Mouse (Mus musculus): ENCODE results near the gene Rhof. TPM values are rescaled to one million over a fixed set of nuclear protein-coding genes. Genes with fewer than 3 reads are reported as not detected.

The Rhof gene
- total RNA-seq, 2 experiments from 2014 or later: 1.5 to 2.1 TPM

GRCm38 (mm10) chr5:123149451-123150400 is 17.2 kb upstream of the Rhof start:
- ATAC-seq (replicated peaks; ENCODE audit: low FRiP score, poor library complexity, severe bottlenecking): peak; percentile 83

- ATAC-seq (replicated peaks; ENCODE audit: low FRiP score, poor library complexity, severe bottlenecking): no peak
Observed at GRCm38 (mm10) chr5:123148073-123148722, 15.7 kb upstream of the Rhof start.

- ATAC-seq (replicated peaks; ENCODE audit: low FRiP score, poor library complexity, severe bottlenecking): no peak
Observed at GRCm38 (mm10) chr5:123147569-123147968, 15.1 kb upstream of the Rhof start.

- no peak for ATAC-seq (replicated peaks; ENCODE audit: low FRiP score, poor library complexity, severe bottlenecking)
Observed at GRCm38 (mm10) chr5:123146357-123146756, 13.9 kb upstream of the Rhof start.

GRCm38 (mm10) chr5:123144746-123145590 is 12.5 kb upstream of the Rhof start:
- no peak for ATAC-seq (replicated peaks; ENCODE audit: low FRiP score, poor library complexity, severe bottlenecking)

DNA sequence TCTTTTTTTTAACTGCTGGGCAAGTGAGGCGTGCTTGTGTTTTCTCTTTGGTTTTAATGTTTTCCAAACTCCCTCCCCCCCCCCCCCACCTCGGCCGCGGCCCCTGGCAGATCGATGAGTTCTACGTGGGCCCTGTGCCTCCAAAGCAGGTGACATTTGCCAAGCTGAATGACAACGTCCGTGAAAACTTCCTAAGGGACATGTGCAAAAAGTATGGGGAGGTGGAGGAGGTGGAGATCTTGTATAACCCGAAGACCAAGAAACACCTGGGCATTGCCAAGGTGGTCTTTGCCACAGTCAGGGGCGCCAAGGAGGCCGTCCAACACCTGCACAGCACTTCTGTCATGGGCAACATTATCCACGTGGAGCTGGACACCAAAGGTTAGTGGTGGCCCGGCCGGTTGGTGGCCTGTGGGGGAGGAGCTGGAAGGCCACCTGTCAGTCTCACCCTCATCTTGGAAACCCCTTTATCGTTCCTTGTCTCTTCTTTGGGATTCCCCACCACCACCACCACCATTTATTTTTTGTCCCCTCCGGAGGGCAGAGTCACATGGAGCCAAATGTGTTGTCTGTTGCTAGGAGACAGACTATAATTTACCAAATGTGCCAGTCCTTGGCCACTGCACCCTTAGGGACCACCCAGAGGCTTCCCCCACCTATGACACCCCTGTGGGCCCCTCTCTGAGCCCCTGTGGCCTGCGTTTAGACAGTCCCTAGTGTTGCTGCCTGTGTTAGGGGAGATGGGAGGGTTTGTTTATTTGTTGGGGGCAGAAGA is 11.7 kb upstream of the Rhof start:
- no peak for ATAC-seq (replicated peaks; ENCODE audit: low FRiP score, poor library complexity, severe bottlenecking)

DNA sequence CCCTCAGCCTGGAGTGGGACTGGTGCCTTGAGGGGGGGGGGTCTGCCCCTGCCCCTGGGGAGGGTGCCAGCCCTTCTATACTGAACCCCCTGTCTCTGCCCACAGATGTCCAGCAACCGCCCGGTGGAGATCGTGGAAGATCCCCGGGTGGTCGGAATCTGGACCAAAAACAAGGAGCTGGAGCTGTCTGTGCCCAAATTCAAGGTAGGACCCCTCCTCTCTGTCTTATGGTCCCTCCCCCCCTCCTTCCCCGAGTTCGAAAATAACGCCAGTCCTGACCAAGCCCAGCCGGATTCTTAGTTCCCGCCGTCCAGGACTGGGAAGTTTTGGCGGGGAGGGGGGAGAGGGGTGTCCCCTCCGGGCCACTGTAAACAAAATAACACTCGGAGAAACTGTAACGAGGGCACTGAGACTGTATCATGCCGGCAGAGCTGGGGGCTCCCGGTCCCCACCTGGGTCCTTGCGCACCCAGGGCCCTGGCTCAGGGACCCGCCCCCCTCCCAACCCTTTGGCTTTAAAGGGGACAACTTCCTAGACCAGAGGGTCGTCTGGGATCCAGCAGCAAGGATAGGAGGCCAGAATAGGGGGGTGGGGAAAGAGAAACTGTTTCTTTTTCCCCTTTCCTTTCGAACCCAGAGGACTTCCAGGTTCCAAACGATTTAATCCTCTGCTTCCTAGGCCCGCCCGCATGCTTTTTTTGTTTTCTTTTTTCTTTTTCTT is 10.9 kb upstream of the Rhof start:
- no peak for ATAC-seq (replicated peaks; ENCODE audit: low FRiP score, poor library complexity, severe bottlenecking)

DNA sequence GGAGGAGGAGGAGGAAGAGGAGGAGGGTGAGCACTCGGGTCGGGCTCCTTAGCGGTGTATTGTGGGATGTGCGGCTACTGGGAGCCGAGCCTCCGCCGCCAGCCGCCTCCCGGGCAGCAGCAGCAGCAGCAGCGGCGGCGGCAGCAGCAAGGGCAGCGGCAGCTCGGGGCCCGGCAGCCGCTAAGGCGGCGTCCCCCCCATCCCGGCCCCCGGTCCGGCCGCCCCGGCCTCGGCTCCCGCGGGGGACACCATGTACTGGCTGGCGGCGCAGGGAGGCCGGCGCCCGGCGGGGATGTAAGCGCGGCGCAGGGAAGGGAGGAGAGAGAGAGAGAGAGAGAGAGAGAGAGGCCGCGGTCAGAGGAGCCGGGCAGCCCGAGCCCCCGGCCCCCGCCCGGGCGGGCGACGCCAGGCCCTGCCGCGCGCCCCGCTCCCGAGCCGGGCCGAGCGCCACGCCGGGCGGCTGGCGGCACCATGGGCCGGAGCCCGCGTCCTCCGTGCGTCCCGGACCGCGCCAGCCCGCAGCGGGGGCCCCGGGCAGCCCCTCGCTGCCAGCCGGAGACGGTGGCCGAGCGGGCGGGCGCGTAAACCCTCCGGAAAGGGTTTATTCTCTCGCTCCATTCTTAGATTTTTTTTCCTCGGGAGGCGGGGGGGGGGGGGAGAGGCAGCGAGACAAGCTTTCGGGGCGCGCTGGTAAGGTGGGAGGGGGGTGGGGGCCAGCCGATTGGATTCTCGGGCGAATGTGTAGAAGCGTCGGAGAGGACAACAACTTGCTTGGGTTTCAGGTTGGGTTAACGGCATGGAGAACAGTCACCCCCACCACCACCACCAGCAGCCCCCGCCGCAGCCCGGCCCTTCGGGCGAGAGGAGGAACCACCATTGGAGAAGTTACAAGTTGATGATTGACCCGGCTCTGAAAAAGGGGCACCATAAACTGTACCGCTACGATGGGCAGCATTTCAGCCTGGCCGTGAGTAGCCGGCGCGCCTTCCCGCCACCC is 10.0 kb upstream of the Rhof start, which contains the start of gene Setd1b:
Setd1b (plus strand) TSS at position 33 of the 997 bp plus-strand sequence.
- 0 out of 2 replicates have a peak, but pooled peaks have one; percentile 11 for ATAC-seq (replicated peaks; ENCODE audit: low FRiP score, poor library complexity, severe bottlenecking)

DNA sequence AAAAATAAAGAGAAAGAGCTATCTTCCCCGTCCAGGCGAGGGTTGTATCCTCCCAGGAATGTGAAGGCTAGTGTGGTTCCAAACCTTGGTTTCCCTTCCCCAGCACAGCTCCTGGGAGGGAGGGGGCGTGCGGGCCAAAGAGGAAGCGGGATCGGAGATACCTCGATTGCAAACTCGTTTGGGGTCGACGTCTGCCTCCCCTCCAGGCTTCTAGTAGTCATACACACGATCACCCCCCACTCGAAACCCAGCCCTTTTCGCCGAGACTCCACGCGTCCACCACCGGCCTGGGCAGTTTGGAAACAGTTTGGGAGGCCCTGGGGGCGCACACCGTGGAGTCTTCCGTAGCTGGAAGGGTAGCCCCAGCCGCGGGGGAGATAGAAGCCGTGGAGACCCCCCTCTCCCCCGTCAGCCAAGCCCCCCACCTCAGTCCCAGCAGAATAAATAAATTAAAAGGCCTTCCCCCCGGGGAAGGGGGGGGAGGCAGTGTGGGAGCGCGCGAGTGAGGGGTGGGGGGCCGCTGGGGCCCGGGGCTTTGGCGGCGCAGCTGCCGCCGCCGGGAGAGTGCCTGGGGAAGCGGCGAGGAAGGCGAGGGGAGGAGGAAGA is 9.2 kb upstream of the Rhof start:
- no peak for ATAC-seq (replicated peaks; ENCODE audit: low FRiP score, poor library complexity, severe bottlenecking)

DNA sequence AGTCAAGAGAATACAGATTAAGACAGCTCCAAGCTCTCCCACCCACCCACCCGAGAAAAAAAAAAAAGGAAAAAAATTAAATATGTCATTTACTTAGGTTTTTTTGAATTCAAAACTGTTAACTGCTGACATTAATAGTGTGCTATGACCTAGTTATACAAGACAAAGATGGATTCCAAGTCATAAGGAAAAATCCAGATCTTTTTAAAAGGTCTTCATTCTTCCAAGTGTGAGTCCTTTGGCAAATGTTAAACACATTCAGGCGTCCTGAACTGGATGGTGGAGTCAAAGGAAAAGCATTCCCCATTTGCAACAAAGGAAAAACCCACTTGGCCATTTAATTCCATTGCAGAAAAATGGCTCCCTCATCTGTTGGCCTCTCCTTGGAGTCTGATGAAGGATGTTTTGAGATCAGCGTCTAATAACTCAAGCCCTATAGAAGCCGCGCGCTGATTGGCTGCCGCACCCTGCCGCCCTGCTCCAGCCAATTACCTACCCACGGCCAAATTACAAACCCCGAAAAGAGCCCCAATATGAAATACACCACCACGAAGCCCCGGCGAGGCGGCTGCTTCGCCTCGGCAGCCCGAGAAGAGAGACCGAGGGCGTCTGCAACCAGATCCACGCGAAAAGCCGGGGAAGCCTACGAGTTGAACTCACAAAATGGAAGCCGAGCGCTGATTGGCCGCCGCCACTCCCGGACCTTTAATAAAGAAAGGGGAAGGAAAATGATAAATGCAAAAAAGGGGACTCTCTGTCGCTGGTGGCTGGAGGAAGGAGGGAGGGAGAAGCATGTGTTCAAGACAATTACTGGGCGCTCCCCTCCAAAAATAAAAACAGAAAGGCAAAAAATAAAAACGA is 8.4 kb upstream of the Rhof start:
- ATAC-seq (replicated peaks; ENCODE audit: low FRiP score, poor library complexity, severe bottlenecking): peak; percentile 59

DNA sequence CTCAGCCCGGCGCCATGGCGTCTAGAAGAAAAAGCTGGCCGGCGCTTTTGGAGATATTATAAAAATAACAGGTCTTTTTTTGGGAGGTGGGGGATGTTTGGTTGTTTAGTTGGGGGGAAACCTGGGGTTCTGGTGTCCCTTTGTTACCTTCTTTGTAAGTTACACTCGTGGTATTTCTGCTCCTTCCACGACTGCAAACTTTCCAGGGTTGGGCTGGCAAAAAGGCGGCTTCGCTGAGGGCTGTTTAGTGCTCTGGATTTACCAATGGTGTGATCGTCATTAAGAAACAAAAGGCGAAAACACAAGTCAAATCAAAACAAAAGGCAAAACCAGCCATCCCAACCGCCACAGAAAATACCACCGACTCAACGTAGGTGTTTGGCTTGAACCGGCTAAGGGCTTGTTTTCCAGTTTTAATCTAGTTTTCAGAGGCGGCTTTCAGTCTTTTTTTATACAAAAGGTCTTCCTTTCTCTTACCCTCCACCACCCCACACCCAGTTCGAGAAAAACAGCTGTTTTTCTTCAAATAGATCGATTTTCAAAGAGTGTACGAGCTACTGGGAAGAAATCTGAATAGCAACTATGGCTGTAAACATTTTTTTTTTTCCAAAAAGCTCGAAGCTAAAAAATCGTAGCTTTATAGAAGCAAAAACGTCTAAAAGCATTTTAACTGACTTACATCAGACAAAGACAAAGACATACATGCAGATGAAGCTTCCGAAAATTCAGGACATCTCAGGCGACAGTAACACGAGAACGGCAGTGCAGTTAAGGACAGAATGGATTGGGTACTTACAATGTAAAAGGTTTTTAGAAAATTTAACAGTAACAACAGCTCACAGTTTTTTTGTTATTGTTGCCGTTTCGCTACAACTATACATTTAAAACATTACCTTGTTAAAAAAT is 7.5 kb upstream of the Rhof start:
- no peak for ATAC-seq (replicated peaks; ENCODE audit: low FRiP score, poor library complexity, severe bottlenecking)

- ATAC-seq (replicated peaks; ENCODE audit: low FRiP score, poor library complexity, severe bottlenecking): peak; percentile 44
Observed at GRCm38 (mm10) chr5:123138953-123139721, 6.6 kb upstream of the Rhof start.

DNA sequence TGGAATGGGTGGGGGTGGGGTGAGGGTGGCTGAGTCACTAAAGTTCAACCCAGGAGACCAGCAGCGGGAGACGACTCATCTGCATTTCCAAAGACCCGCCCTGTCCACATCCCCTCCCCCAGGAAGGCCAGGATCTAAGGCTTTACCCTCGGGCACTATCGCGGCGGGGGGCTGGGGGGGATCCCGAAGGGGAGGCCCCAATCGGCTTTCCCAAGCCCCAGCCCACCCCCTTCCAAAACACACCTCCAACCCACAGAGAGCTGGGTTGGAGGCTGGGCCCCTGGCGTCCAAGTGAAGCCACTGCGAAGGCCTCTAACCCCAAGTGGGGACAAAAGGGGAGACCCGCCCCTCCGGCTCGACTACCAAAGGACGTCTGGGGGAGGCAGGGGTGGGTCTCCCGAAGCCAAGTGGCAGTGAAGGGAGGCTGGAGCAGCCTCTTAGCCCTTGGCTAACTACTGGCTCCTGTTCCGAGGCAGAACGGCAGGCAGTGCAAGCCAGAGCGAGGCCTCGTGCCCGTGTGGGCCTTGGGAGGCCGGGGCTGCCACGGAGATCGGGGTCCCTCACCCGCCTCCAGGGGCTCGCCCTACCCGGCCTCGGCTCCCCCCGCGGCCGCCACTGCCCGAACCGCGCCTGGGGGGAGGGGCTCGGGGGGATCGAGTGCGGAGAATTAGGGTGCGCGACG is 5.9 kb upstream of the Rhof start:
- ATAC-seq (replicated peaks; ENCODE audit: low FRiP score, poor library complexity, severe bottlenecking): no peak

DNA sequence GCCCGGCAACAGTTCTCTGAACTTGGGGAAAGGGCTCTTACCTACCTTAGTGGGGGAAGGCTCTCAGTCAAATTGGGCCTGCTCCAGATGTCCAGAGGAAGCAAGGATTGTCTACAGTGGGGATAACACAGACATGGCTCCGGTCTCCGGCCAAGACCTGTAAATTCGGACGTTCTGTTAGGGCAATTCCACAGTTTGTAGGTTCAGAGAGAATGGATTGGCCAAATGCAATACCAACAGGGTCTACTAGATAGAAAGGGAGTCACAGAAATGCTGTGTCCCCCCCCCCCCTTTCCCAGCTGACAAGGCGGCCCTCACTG is 5.4 kb upstream of the Rhof start:
- ATAC-seq (replicated peaks; ENCODE audit: low FRiP score, poor library complexity, severe bottlenecking): no peak
